Mouse (Mus musculus) bone marrow, adult 2 months (tissue): ENCODE data around the gene Arid4a.

ENCODE experiments used
- CTCF ChIP-seq: fragments of 200-500 bp; IDR thresholded peaks from 2 replicates; pipeline ENCODE4 v1.5.1; 2011; ENCODE audit warnings: low read length, control low read depth; ENCODE audit not compliant: control insufficient read depth, insufficient read depth
- POLR2A ChIP-seq: fragments of 200-500 bp; IDR thresholded peaks from 2 replicates; pipeline ENCODE4 v1.6.1; 2011; ENCODE audit warnings: low read depth, mild to moderate bottlenecking, control low read depth, low read length, borderline replicate concordance; ENCODE audit not compliant: control insufficient read depth

- TF ChIP-seq POLR2A (no peak), CTCF (no peak)
Measured at GRCm38 (mm10) chr12:71001456-71001855, 14.3 kb upstream of the Arid4a start.
